8 mouse cellular contexts compared by ENCODE assay signal in the genomic region with DNA sequence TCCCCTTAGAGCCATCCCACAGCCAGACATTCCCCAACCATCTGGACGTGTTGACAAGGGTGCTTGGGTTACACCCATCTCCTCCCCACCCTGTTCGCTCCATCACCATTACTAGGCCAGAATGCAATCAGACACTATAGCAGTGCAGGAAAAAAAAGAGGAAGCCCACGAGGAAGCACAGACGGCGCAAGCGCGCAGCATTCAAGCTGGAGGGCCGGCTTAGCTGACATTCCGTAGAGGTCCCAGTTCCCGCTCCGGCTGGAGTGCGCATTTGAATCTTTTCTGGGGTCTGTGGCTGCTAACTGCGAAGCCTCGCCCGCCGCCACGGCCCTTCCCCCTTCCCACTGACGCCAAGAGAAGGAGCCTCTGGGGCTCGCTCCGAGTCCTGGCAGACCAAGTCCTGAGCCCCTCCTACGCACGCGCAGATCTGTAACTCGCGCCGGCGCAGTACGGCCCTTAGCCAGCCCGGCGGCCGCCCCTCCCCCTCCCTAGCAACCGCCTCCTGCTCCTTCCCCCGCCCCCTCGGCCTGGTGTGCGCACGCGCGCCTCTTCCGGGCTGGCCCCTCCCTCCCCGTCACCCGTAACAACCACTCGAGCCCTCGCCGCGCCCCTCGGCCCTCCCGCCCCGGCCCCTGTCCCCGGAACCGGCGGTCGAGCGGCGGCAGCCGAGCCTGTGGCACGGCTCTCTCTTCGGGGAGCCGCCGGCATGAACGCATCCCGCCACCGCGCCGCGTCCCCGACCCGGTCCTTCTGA. TPM values are rescaled to one million over a fixed set of nuclear protein-coding genes. Genes with fewer than 3 reads are reported as not detected.
DNase-seq lines count a peak whose midpoint lies in the region; ATAC-seq and TF ChIP-seq lines count a peak whose summit lies in the region.

A gene (plus strand): TSS at position 577 of the 754 bp plus-strand sequence.

- peak within 1 kb of the TSS; percentile 89 for H3K9ac ChIP-seq in embryonic facial prominence, embryonic 13.5 days
- H3K9ac ChIP-seq in heart, adult 2 months (ENCODE audit: low read depth, low read length), result peak within 1 kb of the TSS; percentile 99
- peak within 1 kb of the TSS; percentile 89 for H3K9ac ChIP-seq in limb, embryonic 13.5 days
- peak within 1 kb of the TSS; percentile 92 for H3K9ac ChIP-seq in midbrain, embryonic 16.5 days (ENCODE audit: low read depth, low read length)

- H3K4me3 ChIP-seq in embryonic facial prominence, embryonic 13.5 days, result peak within 1 kb of the TSS; percentile 89
- peak within 1 kb of the TSS; percentile 99 for H3K4me3 ChIP-seq in heart, adult 2 months
- peak within 1 kb of the TSS; percentile 89 for H3K4me3 ChIP-seq in limb, embryonic 13.5 days
- peak within 1 kb of the TSS; percentile 92 for H3K4me3 ChIP-seq in midbrain, embryonic 16.5 days (ENCODE audit: low read depth, low read length)

- H3K9me3 ChIP-seq in embryonic facial prominence, embryonic 13.5 days, result no peaks in the 10 kb centered on the region
- H3K9me3 ChIP-seq in limb, embryonic 13.5 days, result no peaks in the 10 kb centered on the region
- H3K9me3 ChIP-seq in midbrain, embryonic 16.5 days (replicated peaks; ENCODE audit: control insufficient read depth, low read length, poor library complexity, severe bottlenecking), result no peaks in the 10 kb centered on the region

- H3K27me3 ChIP-seq in embryonic facial prominence, embryonic 13.5 days, result no peaks in the 10 kb centered on the region
- H3K27me3 ChIP-seq in heart, adult 2 months (ENCODE audit: control insufficient read depth, insufficient read depth, low read length), result no peaks in the 10 kb centered on the region
- H3K27me3 ChIP-seq in limb, embryonic 13.5 days, result no peaks in the 10 kb centered on the region
- no peaks in the 10 kb centered on the region for H3K27me3 ChIP-seq in midbrain, embryonic 16.5 days (ENCODE audit: control insufficient read depth, insufficient read depth, low read depth, low read length)

- intact Hi-C loops in heart, adult 2 months (cut with DNase I), result loop anchor here (2.0 kb wide), 1 partner anchor 20 kb away; no protein-coding TSS in a partner anchor

- peak; percentile 97 for DNase-seq in 3134 (ENCODE audit: extremely low read depth, insufficient read length, low spot score)
- peak; percentile 99 to 100 for DNase-seq in adrenal gland, postnatal 36 days
- peak; percentile 99 for DNase-seq in heart, adult 2 months
- DNase-seq in kidney, adult 8-10 months, result peak; percentile 97 to 98
- DNase-seq in spleen, postnatal 10 days (ENCODE audit: low spot score in 2 of 2), result peak; percentile 99 to 100

- under 1% methylated on average over 62 of the region's 67 CpGs for WGBS in embryonic facial prominence, embryonic 13.5 days
- under 1% methylated on average over 54 of the region's 67 CpGs for WGBS in heart, adult 2 months
- WGBS in limb, embryonic 13.5 days, result 1% methylated on average over 54 of the region's 67 CpGs
- WGBS in midbrain, embryonic 16.5 days, result under 1% methylated on average over 63 of the region's 67 CpGs

- peak; percentile 88 for TF ChIP-seq EP300 in heart, adult 2 months (IDR thresholded peaks at IDR 0.05; ENCODE audit: insufficient read depth, low read depth, low read length)

- peak within 1 kb of the TSS; percentile 83 for H3K4me2 ChIP-seq in embryonic facial prominence, embryonic 13.5 days
- peak within 1 kb of the TSS; percentile 79 for H3K4me2 ChIP-seq in limb, embryonic 13.5 days (replicated peaks)
- peak within 1 kb of the TSS; percentile 86 for H3K4me2 ChIP-seq in midbrain, embryonic 16.5 days (ENCODE audit: low read length)

- peaks cover 56% of the 10 kb centered on the region for H3K4me1 ChIP-seq in embryonic facial prominence, embryonic 13.5 days
- H3K4me1 ChIP-seq in heart, adult 2 months (ENCODE audit: control insufficient read depth, insufficient read depth, low read length), result peaks cover 14% of the 10 kb centered on the region
- H3K4me1 ChIP-seq in limb, embryonic 13.5 days, result peaks cover 65% of the 10 kb centered on the region
- peaks cover 40% of the 10 kb centered on the region for H3K4me1 ChIP-seq in midbrain, embryonic 16.5 days (ENCODE audit: control insufficient read depth, insufficient read depth, low read length)

- TF ChIP-seq CTCF in heart, adult 2 months (IDR thresholded peaks at IDR 0.05), result no peak

- peak within 1 kb of the TSS; percentile 99 for H3K27ac ChIP-seq in embryonic facial prominence, embryonic 13.5 days
- peak within 1 kb of the TSS; percentile 100 for H3K27ac ChIP-seq in heart, adult 2 months
- peak within 1 kb of the TSS; percentile 99 for H3K27ac ChIP-seq in limb, embryonic 13.5 days
- peak within 1 kb of the TSS; percentile 95 for H3K27ac ChIP-seq in midbrain, embryonic 16.5 days (ENCODE audit: low read length)

- peak; percentile 94 for ATAC-seq in embryonic facial prominence, embryonic 13.5 days (ENCODE audit: insufficient number of reproducible peaks, insufficient read depth, low FRiP score, low TSS enrichment, low read depth)
- ATAC-seq in limb, embryonic 13.5 days (ENCODE audit: low FRiP score, low read depth), result peak; percentile 96
- peak; percentile 95 for ATAC-seq in midbrain, embryonic 16.5 days

- TF ChIP-seq POLR2A in heart, adult 2 months (IDR thresholded peaks at IDR 0.05; ENCODE audit: insufficient read depth, low read depth, low read length), result peak; percentile 78

- H3K36me3 ChIP-seq in embryonic facial prominence, embryonic 13.5 days, result peaks cover 5% of the 10 kb centered on the region
- peaks cover 14% of the 10 kb centered on the region for H3K36me3 ChIP-seq in heart, adult 2 months (ENCODE audit: control insufficient read depth, insufficient read depth, low read length)
- peaks cover 8% of the 10 kb centered on the region for H3K36me3 ChIP-seq in limb, embryonic 13.5 days
- no peaks in the 10 kb centered on the region for H3K36me3 ChIP-seq in midbrain, embryonic 16.5 days (ENCODE audit: control insufficient read depth, insufficient read depth, low read length)

- peaks cover 3% of the 10 kb centered on the region for H3K79me2 ChIP-seq in heart, adult 2 months (replicated peaks; ENCODE audit: control insufficient read depth, insufficient read depth, low read length)

RNA-seq across cellular contexts. Expression of the gene that starts here (rescaled TPM):
- 100 to 1,000 TPM; 132 to 163 TPM for total RNA-seq in adrenal gland, postnatal 36 days (2021)
- polyA plus RNA-seq in embryonic facial prominence, embryonic 13.5 days (2015; fragmentation: Nextera tagmentation; extraction: Ambion mirVana), result 44.3 and 47.3 TPM in 2 replicates
- total RNA-seq in heart, adult 2 months (2021), result 10 to 100 TPM; 65.4 to 89.5 TPM
- polyA plus RNA-seq in heart, adult 2 months (2012; rRNA removed), result 71.5 and 83.9 TPM in 2 replicates
- polyA plus RNA-seq in limb, embryonic 13.5 days (2015; fragmentation: Nextera tagmentation; extraction: Ambion mirVana), result 61.2 and 65.4 TPM in 2 replicates
- 60.7 and 63.4 TPM in 2 replicates for polyA plus RNA-seq in midbrain, embryonic 16.5 days (2015; fragmentation: Nextera tagmentation; extraction: Ambion mirVana)

Comparison
In these comparisons a context has a peak if more than half of its experiments do, and no peak if none do; other contexts are left out.
1. Peak in every context shown above with its lines: DNase-seq, ATAC-seq, H3K4me3 ChIP-seq and H3K27ac ChIP-seq.